Mouse (Mus musculus) layer of hippocampus, adult 18-20 months (tissue): Measurements from ENCODE around the gene Tsks. TPM values are rescaled to one million over a fixed set of nuclear protein-coding genes. Genes with fewer than 3 reads are reported as not detected.

Source experiments
- DNase-seq, 2 experiments: peaks; one replicate each; pipeline ENCODE4 v3.0.0; 2022; ENCODE audit warnings: low spot score in 2 of 2
- long read RNA-seq: library from polyadenylated mRNA; stranded (forward); transcript quantifications from one replicate; pipeline ENCODE4 v2.0.0, GENCODE M21; 2021
- total RNA-seq, 2 experiments: library from RNA; stranded (reverse); gene quantifications; 2 replicates each; pipeline ENCODE4 v1.2.3; 2021

Gene Tsks
- 1 to 10 TPM in 1 of 2 experiments, under 1 TPM in 1; 0.79 to 1.2 TPM for total RNA-seq
- long read RNA-seq, partial matches to known transcripts, result 0 of 1 reads
- long read RNA-seq, other reads (novel, unspliced or antisense), result 1 of 1 reads

DNA sequence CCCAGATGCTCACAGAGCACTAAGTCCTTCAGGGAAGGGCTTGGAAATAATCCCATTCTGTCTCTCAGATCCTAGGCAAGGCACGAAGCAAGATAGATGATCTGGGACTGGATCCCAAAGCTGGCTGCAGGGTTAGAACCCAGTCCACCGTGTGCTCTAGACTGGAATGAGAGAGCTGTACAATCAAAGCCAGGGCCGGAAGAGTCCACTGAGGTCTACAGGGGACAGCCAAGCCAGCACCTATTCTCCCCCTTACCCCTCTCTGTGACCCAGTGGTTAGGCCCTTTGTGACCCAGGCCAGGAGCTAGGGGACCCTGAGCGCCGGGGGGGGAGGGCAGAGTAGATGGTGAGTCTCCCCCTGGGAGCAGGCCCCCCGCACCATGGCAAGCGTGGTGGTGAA, at the start of gene Tsks:
Tsks (plus strand) TSS at position 301 of the 400 bp plus-strand sequence.
- DNase-seq, result no peak

DNA sequence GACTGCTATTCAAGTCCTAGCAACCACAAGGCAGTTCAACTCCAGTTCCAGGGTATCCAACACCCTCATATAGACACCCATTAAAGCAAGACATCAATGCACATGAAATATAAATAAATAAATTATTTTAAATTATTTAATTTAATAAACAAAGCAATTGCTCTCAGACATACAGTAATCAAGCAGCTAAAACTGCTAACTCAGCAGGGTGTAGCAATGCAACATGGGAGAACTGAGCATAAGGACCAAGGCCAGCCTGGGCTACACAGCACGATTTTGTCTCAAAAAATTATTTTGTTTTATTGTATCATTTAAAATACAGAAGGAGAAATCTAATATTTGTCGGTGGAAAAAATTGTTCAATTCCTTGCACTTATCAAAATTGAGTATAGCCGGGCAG, 48.8 kb upstream of the Tsks start:
- no peak for DNase-seq

DNA sequence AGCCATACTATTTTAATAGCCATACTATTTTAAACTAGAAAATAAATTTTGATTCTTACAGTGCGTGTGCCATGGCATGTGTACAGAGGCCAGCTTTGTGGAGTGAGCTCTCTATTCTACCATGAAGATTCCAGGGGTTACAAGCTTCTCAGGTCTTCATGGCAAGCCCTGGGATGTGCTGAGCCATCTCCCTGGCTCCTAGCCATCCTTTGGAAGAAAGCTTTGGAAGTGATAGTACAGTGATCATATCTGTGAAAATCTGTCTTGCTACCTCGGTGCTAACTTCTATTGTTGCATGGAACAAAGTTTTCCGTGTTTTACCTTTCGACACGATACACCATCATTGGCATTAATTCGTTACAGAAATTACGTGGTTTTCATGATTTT, 47.8 kb upstream of the Tsks start:
- no peak for DNase-seq

DNA sequence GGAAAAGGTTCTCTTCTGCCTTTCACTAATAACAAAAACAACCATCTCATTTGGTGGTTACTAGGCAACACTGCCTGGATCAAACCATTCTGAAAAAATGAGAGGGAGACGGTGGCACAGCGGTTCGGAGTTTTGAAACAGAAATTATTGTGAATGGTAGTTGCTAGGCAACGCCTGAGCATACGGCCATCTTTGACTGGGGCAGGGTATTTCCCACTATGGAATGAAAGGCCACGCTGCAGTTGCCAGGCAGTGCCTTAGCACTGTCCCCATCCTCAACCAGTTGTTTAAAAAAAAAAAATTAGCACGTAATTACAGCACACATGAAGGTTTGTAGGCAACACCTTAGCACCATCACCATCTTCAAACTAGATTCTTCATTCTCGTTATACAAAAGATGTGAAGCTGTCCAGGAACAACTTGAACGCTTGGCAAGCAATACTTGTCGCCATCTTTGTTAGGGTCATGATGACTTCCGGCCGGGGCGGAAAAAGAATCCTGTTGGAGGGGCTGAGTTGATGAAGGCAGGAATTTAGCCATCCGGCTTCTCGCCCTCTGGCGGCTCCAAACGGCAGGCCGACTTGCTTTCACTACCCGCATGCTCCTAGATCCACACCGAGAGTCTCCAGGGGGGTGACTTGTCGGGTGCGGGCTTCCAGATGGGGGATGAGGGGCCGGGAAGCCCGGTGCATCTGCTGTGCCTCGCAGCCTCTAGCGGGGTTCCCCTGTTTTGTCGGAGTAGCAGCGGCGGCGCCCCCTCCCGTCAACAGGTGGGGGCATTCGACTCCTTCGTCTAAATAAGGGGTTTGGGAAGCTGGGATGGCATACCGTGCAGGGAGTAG, 47.2 kb upstream of the Tsks start, which contains the start of gene Fuz:
Fuz (plus strand) TSS at position 487 of the 842 bp plus-strand sequence.
- DNase-seq, result peak; percentile 91 to 96

DNA sequence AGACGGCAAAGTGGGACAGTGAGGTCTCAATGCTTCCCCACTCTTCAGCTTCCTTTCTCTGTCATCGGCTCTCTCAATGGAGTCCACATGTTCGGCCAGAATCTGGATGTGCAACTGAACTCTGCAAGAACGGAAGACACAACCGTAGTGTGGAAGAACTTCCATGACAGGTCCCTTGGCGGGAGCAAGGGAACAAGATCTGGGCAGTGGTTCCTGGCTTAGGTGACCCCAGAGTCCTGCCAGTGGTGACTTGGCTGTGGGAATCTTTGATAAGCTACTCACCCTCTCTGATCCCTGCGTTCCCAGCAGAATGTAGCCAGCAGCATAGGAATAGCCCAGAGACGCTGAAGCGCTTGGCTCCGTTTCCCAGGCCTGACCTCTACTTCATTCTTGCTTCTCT, 46.5 kb upstream of the Tsks start:
- DNase-seq, result no peak

DNA sequence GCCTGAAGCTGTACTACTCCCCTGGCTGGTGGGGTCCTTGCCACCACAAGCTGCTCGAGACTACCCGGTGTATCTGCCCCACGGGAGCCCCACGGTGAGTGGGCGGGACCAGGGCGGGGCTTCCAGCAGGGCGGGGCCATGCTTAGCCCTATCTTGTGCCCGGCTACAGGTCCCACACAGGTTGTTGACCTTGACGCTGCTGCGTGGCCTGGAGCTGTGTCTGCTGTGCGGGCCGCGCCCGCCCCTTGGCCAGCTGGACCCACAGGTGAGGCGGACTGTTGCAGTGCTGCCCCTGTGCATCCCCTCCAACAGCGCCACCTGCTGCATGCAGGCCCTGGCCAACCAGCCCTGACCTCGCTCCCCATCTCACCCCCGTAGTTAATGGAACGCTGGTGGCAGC, 44.4 kb upstream of the Tsks start:
- DNase-seq, result no peak

DNA sequence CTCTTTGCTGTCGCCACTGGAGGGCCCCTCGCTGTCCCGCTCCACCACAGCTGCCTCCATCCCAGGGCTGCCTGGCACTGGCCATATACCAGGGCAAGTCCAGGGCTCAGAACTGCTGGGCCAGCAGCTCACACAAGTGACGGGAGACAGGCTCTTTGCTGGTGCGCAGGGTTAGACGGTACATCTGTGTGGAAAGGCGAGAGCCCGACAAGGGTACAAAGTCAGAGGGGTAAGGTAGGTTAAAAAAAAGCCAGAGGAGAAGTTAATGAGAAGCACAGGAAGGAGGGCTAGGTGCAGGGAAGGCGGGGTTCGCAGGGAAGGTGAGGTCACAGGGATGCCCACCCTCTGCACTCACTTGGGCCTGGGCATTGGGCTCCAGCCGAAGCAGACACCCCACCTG, 42.4 kb upstream of the Tsks start:
- no peak for DNase-seq

DNA sequence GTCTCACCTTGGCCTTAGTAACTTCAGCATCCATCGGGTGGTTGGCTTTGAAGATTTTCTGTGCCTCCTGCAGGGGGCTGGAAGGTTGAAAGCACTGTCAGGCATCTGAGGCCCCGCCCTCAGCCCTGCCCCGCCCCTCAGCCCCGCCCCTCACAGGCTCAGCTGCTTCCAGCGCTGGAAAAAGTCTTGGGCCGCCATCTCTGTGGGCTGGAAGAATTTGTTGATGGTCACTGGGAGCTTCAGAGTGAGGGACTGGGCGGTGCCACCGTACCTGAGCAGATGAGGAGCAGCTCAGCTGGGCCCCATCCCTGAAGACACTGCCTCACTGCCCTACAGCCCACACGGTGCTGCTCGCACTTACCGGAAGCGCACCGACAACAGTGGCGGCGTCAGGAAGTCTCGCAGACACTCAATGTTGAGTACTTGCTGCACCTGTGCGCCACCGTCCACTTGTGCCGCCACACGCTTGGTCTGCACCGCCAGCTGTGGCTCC, 41.7 kb upstream of the Tsks start:
- no peak for DNase-seq

DNA sequence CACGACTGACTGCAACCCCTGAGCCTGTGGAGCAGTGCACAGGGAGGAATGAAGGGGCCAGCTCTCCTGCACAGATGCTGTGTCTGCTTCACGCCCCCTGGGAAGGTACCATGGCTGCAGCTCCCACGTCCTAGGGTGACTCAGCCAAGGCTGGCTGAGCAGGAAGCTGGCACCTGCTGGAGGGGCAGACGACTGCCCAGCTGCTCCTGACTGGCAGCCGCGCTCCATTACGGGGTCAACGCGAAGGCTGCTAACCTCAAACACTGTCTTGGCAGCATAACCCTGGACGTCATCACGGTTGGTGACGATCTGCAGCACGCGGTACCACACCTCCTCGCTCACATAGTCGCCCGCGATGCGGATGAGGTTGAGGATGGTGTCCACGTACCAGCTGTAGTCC, 37.6 kb upstream of the Tsks start:
- no peak for DNase-seq

DNA sequence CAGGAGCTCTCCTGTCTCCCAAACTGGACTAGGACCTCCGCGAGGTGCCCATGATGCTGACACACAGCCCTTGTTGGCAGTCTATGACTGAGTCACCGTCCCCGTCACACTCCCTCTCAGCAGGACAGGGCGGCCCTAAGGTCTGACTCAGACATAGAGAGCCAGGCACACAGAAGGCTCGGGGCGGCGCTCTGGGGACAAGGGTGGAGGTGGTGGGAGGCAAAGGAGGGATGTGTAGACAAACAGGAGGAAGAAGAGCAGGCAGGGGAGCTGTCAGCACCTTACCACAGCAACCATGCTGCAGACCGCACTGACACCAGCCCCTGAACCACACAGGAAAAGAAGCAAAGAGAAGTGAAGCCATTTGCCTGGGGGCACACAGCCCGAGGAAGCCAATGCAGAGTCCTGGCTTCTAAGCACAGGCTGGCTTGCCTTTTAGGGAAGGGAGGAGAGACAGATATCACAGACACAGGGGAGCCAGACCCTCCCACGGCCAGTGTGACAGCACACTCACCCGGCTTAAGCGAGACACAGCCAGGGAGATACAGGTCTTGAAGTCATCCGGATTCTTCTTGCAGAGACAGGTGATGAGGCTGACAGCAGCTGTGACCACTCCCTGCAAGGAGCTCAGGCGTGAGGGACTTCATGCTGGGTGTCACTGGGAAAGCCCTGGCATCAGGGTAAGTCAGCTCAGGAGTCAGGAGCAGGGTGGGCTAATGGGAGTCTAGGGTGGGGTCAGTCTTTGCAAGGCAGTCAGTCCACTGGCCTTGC, 34.1 kb upstream of the Tsks start:
- no peak for DNase-seq

DNA sequence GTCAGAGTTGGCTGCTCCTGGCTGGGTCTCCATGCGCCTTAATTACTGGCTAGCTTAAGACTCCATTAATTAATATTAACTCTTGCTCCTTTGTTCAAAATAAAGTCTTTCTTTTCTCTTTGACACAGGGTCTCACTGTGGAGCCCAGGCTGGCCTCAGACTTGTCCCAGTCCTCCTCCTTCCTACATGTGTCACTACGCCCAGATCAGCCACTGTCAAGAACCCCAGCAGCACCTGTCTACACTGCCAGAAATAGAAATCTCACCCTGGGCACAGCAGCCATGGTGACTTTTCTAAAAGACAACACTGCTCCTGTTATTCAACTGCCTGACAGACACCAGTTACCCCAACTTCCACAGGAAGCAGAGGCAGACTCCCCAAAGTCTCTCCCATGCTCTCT, 28.6 kb upstream of the Tsks start:
- no peak for DNase-seq

DNA sequence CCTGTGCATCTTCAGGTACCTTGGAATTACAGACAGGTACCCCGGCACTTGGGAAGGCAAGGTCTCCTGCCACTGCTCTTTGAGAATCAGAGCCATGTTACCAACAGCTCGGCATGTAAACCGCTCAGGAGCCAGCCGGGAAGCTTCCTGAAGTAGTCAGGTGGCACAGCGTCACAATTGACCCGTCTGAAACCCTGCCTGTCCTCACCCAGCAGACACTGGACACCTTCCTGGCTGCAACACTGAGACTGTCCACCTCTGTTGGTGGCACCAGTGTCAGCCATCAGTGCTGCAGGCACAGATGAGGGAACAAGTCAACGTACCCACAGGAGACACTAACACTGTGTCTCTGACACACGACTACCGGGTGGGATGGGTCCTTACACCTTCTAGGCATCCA, 27.7 kb upstream of the Tsks start:
- no peak for DNase-seq

DNA sequence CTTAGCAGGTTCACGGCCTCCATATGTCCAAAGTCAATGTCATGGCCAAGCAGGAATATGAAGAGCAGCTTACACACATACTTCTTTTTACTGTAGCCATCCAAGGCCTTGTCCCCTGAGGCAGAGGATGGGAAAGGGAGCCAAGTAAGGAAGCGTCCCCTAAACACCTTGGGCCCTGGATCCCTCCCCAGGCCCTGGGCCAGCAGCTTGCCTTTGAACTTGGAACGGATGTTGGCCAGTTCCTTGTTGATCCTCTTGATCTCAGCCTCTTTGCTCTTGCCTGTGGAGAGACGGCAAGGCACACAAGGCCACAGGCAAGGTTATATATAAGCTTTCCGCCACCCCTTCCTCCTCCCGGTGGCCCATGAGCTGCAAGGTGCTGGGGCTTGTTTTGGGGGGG, 26.8 kb upstream of the Tsks start:
- no peak for DNase-seq

DNA sequence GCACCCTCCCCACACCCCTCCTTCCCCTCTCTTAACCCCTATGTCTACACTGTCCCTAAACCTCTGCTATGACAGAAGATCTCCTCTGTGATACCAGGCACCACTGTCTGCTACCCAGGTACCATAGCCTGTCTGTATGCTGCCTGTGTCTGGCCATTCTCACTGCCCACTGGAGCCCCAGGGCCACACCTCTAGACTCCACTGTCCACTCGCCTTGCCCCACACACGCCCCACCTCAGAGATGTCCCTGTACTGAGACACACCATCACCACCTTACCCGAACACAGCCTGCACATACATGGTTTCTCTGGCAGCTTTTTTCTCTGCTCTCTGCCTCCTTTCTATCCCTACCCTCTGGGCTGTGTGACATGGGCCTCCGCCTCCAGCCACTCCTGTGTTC, 26.1 kb upstream of the Tsks start:
- DNase-seq, result no peak

DNA sequence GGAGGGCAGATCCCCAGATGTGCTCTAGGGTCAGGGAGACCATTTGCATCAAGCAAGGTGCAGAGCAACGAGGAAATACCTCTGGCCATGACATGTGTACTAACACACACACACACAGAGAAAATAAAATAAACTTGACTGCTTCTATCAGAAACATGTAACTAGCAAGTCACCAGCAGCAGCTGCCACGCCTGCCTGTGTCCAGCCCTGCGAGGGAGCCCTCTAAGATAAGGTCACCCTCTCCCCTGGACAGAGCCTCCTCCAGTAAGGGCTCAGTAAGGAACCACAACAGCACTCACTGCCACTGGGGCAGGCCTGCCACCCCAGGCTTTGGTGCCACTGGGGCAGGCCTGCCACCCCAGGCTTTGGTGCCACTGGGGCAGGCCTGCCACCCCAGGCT, 24.8 kb upstream of the Tsks start:
- DNase-seq, result no peak

DNA sequence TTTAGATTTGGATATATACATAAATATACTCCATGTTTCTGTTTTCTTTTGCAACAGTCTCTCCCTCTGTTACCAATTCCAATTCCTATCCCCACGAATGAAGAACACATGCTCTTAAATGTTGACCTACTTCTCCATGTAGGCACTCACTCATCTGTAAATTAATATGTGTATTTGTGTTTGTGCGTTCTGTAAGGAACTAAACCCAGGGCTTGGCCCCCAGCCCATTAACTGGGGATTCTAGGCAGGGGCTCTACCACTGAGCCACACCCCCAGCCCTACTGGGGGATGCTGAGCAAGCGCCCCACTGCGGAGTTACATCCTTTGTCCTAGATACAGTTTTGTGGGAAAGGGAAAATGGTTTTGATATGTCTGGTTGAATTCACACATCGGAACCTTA, 23.9 kb upstream of the Tsks start:
- no peak for DNase-seq

DNA sequence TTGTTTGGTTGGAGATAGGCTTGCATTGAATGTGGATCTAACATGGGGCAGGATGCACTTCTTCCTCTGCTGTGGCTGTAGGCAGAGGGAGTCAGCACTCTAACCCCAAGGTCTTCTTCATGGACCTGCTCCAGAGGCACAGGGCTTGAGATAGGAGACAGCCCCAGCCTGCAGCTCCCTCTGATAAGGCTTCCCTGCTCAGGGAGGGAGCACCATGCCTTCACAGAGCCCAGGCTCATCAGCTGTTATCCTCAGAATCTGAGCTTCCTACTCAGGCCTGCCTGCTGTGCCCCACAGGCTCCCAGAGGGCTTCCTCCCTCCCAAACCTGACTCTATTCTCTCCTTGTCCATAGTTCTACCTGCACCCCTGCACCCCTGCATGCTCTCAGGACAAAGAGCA, 20.5 kb upstream of the Tsks start:
- DNase-seq, result no peak

DNA sequence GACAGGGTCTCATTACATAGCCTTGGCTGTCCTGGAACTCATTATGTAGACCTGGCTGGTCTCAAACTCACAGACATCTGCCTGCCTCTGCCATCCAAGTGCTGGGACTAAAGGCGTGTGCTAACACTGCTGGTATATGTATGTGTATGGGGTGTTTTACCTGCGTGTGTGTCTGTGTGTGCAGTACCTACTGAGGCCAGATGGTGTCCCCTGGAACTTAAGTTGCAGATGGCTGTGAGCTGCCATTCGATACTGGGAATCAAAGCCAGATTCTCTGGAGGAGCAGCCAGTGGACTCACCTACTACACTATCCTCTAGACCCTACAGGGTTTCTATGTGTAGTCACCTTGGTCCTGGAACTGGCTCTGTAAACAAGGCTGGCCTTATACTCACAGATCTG, 17.5 kb upstream of the Tsks start:
- DNase-seq, result no peak

DNA sequence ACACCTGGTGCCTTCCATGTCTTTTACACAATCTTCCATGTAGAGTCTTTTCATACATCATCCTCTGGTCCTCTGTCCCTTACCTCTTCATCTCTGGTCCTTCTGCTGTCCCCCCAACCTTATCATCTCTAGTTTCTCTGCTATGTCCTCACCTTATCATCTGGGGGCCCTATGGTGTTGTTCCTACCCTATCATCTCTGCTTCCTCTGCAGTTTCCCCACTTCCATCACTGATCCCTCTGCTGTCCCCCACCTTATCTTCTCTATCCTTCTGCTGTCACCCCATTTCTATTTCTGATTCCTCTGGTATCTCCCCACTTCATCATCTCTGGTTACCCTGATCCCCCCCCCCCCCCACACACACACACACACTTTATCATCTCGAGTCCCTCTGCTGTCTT, 14.4 kb upstream of the Tsks start:
- no peak for DNase-seq

DNA sequence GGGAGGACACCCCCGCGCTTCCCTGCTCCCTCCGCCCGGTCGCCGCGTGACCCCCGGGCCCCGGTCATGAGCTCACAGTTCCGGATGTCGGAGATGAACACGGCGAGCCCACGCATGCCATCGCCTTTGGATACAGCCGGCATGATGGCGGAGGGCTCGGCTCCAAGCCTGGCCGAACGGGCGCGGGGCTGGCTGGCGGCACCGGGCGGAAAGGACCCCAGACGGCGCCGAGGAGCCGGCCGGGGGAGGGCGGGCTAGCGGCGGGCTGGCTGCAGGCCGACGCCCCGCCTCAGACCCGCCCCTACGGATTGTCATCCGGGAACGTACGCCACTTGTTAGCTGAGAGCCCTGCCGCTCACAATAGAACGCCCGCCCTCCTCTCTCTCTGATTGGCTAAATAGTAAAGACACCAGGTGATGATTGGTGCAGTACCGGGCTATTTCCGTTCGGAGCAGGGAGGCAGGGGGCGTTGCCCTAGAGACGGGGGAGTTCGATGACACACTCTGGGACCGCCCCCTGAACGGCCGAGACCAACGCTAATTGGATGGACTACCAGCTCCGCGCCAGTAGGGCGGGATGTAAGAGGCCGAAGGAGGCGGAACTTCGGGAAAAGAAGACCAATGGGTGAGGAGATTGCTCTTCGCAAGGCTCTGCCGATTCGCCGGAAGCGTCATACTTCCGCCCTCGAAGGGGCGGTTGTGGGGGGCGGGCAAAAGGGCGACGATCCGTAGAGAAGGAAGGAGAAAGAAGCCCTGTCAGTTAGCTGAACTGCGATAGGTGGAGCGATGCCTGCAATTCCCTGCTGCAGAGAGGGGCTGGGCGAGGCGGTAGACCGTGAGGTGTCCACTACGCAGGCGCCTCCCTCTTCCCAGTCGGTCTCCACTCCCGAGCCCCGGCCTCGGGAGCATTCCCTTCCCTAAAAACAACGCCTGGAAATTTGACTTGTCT, 13.5 kb upstream of the Tsks start, which contains the start of gene Ap2a1:
Ap2a1 (minus strand) TSS at position 293 of the 948 bp plus-strand sequence.
- peak; percentile 100 for DNase-seq

DNA sequence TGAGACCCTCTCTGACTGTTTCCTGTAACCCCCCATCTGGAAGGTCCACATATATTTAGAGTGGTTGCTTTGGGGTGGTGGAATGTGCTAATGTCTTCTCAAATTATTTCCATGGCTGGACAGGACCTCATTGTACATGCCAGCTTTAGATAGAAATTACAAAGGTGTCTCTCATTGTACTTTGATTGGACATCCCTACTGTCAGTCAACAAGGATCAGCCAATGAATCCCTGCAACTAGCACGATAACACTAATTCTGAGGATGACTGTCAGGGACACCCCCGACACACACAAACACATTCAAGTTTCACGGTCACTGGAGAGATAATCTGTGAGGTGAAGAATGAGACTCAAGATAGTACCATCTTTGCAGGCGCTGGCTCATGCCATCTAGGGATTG, 4.3 kb upstream of the Tsks start:
- DNase-seq, result no peak
